Mouse (Mus musculus) heart, embryonic 15.5 days (tissue): ENCODE data around the gene Creb3. TPM values are rescaled to one million over a fixed set of nuclear protein-coding genes. Genes with fewer than 3 reads are reported as not detected.

Experiments used
- ATAC-seq: fragments of 200-750 bp; cut with Nextera tagmentation; replicated peaks from 2 replicates; pipeline ENCODE4 v1.8.0; 2017; ENCODE audit warnings: low read depth, moderate TSS enrichment; ENCODE audit not compliant: insufficient number of reproducible peaks, insufficient read depth, low FRiP score
- H3K27ac ChIP-seq: fragments of 300-500 bp; sonication (generic); 2 replicates; pipeline ENCODE4 v1.5.1; 2015; ENCODE audit warnings: mild to moderate bottlenecking, inconsistent platforms
- H3K27me3 ChIP-seq: fragments of 300-500 bp; sonication (generic); 2 replicates; pipeline ENCODE4 v1.6.1; 2015; ENCODE audit warnings: inconsistent platforms
- H3K36me3 ChIP-seq: fragments of 300-500 bp; sonication (generic); 2 replicates; pipeline ENCODE4 v1.6.1; 2015; ENCODE audit warnings: mild to moderate bottlenecking, inconsistent platforms
- H3K4me1 ChIP-seq: fragments of 300-500 bp; sonication (generic); replicated peaks from 2 replicates; pipeline ENCODE4 v1.6.1; 2015; ENCODE audit warnings: inconsistent platforms
- H3K4me2 ChIP-seq: fragments of 300-500 bp; sonication (generic); 2 replicates; pipeline ENCODE4 v1.6.1; 2015; ENCODE audit warnings: inconsistent platforms, mild to moderate bottlenecking, moderate library complexity
- H3K4me3 ChIP-seq: fragments of 300-500 bp; sonication (generic); 2 replicates; pipeline ENCODE4 v1.5.1; 2015; ENCODE audit warnings: mild to moderate bottlenecking, inconsistent platforms
- H3K9ac ChIP-seq: fragments of 300-500 bp; sonication (generic); 2 replicates; pipeline ENCODE4 v1.6.1; 2015; ENCODE audit warnings: mild to moderate bottlenecking, inconsistent platforms
- H3K9me3 ChIP-seq: fragments of 300-500 bp; sonication (generic); replicated peaks from 2 replicates; pipeline ENCODE4 v1.6.1; 2016; ENCODE audit warnings: inconsistent platforms
- WGBS: fragments of 180-500 bp; shearing (Covaris S2); methylation state at CpG from one replicate; pipeline ENCODE4 v1.1.7; 2015; ENCODE audit warnings: mixed read lengths; 5-methylcytosine and 5-hydroxymethylcytosine counted together
- polyA plus RNA-seq: library from polyadenylated mRNA; unstranded; fragments of >200 nt; fragmentation: Nextera tagmentation; extraction: Ambion mirVana; gene quantifications from 2 replicates; pipeline ENCODE4 v1.2.1, GENCODE M21; 2015

Gene Creb3
- polyA plus RNA-seq, 1 experiment from 2014 or later, result 53.1 TPM

GRCm38 (mm10) chr4:43573561-43573960, 11.4 kb downstream of the Creb3 start:
- 81% methylated on average over 4 of the region's 4 CpGs for WGBS
- ATAC-seq, result no peak
- Histone ChIP-seq H3K4me1 (peaks cover 28% of the 10 kb centered on the region), H3K27ac (no peak overlapping the region), H3K36me3 (peaks cover 47% of the 10 kb centered on the region), H3K27me3 (no peaks in the 10 kb centered on the region), H3K9ac (no peak overlapping the region), H3K9me3 (no peaks in the 10 kb centered on the region), H3K4me3 (no peak overlapping the region), H3K4me2 (no peak overlapping the region)

DNA sequence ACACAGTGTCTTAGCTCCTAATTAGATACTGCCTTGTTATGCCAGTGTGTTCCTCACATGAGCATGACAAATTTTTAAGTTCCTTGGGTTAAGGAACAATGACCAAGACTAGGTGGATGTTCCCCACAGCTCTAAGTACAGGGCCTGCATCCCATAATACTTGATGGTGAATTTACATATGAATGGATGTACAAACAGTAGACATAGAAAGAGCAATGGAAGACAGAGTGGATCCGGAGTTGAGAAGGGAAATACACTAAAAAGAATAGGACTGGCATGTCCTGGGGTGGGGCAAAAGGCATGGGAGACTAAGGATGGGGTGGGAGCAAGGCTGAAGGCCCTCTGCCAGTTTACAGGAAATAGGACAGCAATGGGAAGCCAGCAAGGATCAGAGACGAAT, 13.2 kb downstream of the Creb3 start:
- WGBS, result 74% methylated on average over 2 of the region's 2 CpGs
- Histone ChIP-seq H3K4me3 (no peak overlapping the region), H3K9ac (no peak overlapping the region), H3K27me3 (no peaks in the 10 kb centered on the region), H3K27ac (no peak overlapping the region), H3K36me3 (peaks cover 29% of the 10 kb centered on the region), H3K9me3 (no peaks in the 10 kb centered on the region), H3K4me1 (peaks cover 37% of the 10 kb centered on the region), H3K4me2 (no peak overlapping the region)
- ATAC-seq, result no peak

DNA sequence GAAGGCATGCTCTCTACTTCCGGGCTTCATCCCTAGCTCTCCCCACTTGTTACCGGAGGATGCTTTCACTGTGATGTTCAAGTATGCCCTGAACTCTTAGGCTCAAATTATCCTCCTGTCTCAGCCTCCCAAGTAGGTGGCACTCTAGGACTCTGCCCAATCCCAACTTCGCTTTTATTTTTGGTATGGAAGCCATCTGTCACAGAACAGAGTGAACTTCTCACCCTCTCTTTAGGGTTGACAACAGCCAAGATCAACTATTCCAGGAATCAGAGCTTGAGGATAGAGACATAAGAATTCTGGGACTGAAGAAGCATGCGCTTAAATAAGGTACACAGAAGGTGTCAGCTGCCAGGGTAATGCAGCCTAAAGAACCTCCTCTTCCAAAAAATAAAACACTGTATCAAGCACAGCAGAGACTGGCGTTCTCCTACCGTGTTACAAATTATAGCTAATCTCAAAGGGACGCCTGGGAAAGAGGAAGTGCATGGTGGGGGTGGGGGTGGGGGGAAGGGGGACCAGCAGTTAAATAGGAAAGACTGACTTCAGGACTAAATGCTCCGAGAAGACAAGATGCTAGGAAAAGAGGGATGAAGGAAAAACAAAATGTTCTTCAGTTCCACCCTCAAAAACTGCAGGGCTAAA, 15.2 kb downstream of the Creb3 start:
- H3K4me3 ChIP-seq, result peak overlapping the region; percentile 80
- peaks cover 37% of the 10 kb centered on the region for H3K4me1 ChIP-seq
- H3K27me3 ChIP-seq, result no peaks in the 10 kb centered on the region
- H3K36me3 ChIP-seq, result peaks cover 30% of the 10 kb centered on the region
- whole genome bisulfite sequencing, result 30% methylated on average over 8 of the region's 8 CpGs
- H3K9me3 ChIP-seq, result no peaks in the 10 kb centered on the region
- no peak for ATAC-seq
- peak overlapping the region; percentile 88 for H3K9ac ChIP-seq
- H3K27ac ChIP-seq, result 0 out of 2 replicates have a peak overlapping the region, but pooled peaks have one; percentile 92
- H3K4me2 ChIP-seq, result peak overlapping the region; percentile 93

DNA sequence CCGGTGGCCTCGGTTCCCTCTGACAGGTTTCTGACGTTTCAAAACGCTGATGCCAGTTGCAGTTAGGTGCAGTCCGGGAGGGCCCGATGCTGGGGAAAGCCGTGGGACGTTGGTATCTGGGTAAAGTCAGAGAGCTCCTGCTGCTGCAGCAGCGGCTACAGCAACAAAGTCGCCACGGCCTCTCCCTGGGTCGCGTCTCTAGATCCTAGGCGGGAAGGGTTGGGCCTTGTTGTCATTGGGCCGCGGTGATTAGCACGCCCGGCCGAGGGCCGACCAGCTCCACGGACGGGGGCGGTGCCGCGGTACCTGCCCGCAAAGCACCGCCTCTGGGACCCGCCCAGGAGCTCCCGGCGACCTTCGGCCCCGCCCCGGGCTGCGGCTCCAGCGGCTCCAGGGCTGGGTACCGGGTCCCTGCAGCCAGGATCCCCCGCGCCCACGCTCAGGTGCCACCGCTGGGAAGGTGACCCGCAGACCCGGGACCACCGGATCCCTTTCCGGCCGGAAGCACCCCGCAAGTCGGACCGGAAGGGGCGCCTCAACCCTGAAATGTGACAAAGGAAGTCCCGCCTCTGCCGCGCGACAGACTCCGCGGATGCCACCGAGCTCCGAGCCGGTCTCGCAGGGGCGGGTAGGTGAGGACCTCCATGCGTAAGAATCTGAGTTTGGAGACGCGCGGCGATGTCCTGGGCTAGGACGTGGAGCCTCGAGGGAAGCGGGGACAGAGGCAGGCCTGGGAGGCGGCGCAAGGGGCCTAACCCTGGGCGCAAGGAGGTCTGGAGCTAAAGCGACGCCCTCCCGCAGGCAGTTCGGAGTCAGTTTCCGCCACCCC, 16.5 kb downstream of the Creb3 start, which contains the start of the genes Rgp1 and Gba2:
Gene Rgp1 (plus strand): TSS at position 340 of the 829 bp plus-strand sequence.
Gene Gba2 (minus strand): TSS at position 498 of the 829 bp plus-strand sequence.
- under 1% methylated on average over 71 of the region's 76 CpGs for WGBS
- peak within 1 kb of the TSS; percentile 80 for H3K4me3 ChIP-seq
- H3K9me3 ChIP-seq, result no peaks in the 10 kb centered on the region
- H3K4me1 ChIP-seq, result peaks cover 37% of the 10 kb centered on the region
- H3K27ac ChIP-seq, result peak within 1 kb of the TSS; percentile 92
- ATAC-seq, result peak; percentile 94
- peak within 1 kb of the TSS; percentile 93 for H3K4me2 ChIP-seq
- H3K27me3 ChIP-seq, result no peaks in the 10 kb centered on the region
- H3K36me3 ChIP-seq, result peaks cover 37% of the 10 kb centered on the region
- H3K9ac ChIP-seq, result peak within 1 kb of the TSS; percentile 88

- no peaks in the 10 kb centered on the region for H3K27me3 ChIP-seq
- ATAC-seq, result no peak
- H3K4me3 ChIP-seq, result peak overlapping the region; percentile 80
- peaks cover 36% of the 10 kb centered on the region for H3K36me3 ChIP-seq
- peak overlapping the region; percentile 93 for H3K4me2 ChIP-seq
- WGBS, result 4% methylated on average over 10 of the region's 10 CpGs
- peak overlapping the region; percentile 92 for H3K27ac ChIP-seq
- H3K9ac ChIP-seq, result peak overlapping the region; percentile 88
- peaks cover 40% of the 10 kb centered on the region for H3K4me1 ChIP-seq
- no peaks in the 10 kb centered on the region for H3K9me3 ChIP-seq
Measured at GRCm38 (mm10) chr4:43579256-43579655, 17.1 kb downstream of the Creb3 start.

DNA sequence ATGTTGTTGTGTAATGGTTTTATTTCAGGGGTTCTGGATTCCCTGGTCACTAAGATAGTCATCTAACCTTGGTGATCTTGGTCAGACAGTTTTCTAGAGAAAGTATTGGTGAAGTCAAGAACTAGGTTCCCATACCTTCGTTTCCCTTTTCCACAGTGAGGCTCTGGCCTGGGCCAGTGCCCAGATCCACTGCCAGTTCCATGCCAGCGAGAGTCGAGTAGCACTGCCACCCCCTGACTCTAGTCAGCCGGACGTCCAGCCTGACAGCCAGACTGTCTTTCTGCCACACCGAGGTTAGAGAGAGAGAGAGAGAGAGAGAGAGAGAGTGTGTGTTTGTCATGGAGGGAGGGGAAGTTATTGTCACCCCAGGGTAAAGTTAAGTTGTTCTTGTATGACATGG, 17.6 kb downstream of the Creb3 start:
- peak overlapping the region; percentile 88; the same call in 1 of the 2 replicates for H3K9ac ChIP-seq
- peaks cover 41% of the 10 kb centered on the region for H3K4me1 ChIP-seq
- H3K9me3 ChIP-seq, result no peaks in the 10 kb centered on the region
- H3K27ac ChIP-seq, result no peak overlapping the region
- H3K27me3 ChIP-seq, result no peaks in the 10 kb centered on the region
- peak overlapping the region; percentile 80 for H3K4me3 ChIP-seq
- 73% methylated on average over 6 of the region's 6 CpGs for WGBS
- ATAC-seq, result no peak
- peaks cover 36% of the 10 kb centered on the region for H3K36me3 ChIP-seq
- peak overlapping the region; percentile 93 for H3K4me2 ChIP-seq

GRCm38 (mm10) chr4:43580721-43581120, 18.6 kb downstream of the Creb3 start:
- ATAC-seq, result no peak
- Histone ChIP-seq H3K4me2 (no peak overlapping the region), H3K27me3 (no peaks in the 10 kb centered on the region), H3K36me3 (peaks cover 36% of the 10 kb centered on the region), H3K9ac (no peak overlapping the region), H3K9me3 (no peaks in the 10 kb centered on the region), H3K27ac (no peak overlapping the region), H3K4me3 (no peak overlapping the region), H3K4me1 (peaks cover 39% of the 10 kb centered on the region)
- 92% methylated on average over 5 of the region's 5 CpGs for WGBS

- peaks cover 39% of the 10 kb centered on the region for H3K4me1 ChIP-seq
- no peak overlapping the region for H3K4me3 ChIP-seq
- H3K9me3 ChIP-seq, result no peaks in the 10 kb centered on the region
- no peaks in the 10 kb centered on the region for H3K27me3 ChIP-seq
- peaks cover 36% of the 10 kb centered on the region for H3K36me3 ChIP-seq
- ATAC-seq, result no peak
- H3K9ac ChIP-seq, result no peak overlapping the region
- no peak overlapping the region for H3K27ac ChIP-seq
- no peak overlapping the region for H3K4me2 ChIP-seq
- 95% methylated on average over 12 of the region's 12 CpGs for WGBS
Measured at GRCm38 (mm10) chr4:43581381-43581780, 19.2 kb downstream of the Creb3 start.

- Histone ChIP-seq H3K27me3 (no peaks in the 10 kb centered on the region), H3K36me3 (peaks cover 36% of the 10 kb centered on the region), H3K4me1 (peaks cover 32% of the 10 kb centered on the region), H3K9ac (no peak overlapping the region), H3K4me2 (no peak overlapping the region), H3K4me3 (no peak overlapping the region), H3K9me3 (no peaks in the 10 kb centered on the region), H3K27ac (no peak overlapping the region)
- no peak for ATAC-seq
- 87% methylated on average over 5 of the region's 5 CpGs for WGBS
Measured at GRCm38 (mm10) chr4:43582241-43582640, 20.1 kb downstream of the Creb3 start.

- Histone ChIP-seq H3K36me3 (peaks cover 36% of the 10 kb centered on the region), H3K27ac (no peak overlapping the region), H3K9me3 (no peaks in the 10 kb centered on the region), H3K4me2 (no peak overlapping the region), H3K27me3 (no peaks in the 10 kb centered on the region), H3K4me1 (peaks cover 29% of the 10 kb centered on the region), H3K9ac (no peak overlapping the region), H3K4me3 (no peak overlapping the region)
- no peak for ATAC-seq
- WGBS, result 64% methylated on average over 7 of the region's 7 CpGs
Measured at GRCm38 (mm10) chr4:43583421-43583820, 21.3 kb downstream of the Creb3 start.
